Mouse (Mus musculus): ENCODE results near the gene Whamm.

DNA sequence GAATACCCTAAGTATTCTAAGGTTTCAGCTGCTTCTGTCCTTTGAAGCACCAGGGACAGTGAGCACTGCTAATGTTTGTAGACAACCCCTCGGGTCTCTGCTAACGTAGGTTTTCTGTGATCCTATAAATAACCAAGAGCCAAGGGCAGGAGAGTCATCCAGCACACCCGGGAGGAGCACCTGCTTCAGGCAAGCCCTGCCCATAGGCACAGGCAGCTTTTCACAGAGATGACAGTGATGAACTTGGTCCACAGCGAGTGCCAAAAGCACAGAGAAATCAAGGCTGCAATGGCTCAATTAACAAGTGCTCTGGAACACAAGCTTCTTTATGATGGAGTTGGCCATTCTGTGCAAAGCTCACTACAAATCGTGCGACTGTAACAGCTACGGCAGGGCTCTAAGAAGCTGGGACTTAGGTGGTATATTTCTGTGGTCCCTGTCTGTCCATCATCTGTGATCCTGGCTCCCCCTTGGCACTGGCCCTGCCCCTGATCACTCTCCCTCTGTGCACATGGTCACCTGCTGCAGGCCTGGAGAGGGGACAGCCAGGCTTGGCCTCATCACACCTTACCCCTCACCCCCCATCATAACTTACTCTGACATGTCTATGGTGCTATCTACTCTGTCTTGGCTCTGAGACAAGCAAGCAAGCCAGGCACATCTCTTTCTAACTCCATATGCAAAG lies 73.6 kb downstream of the Whamm start:
- TF ChIP-seq CTCF (IDR thresholded peaks at IDR 0.05; ENCODE audit: low read depth) (no peak), EP300 (IDR thresholded peaks at IDR 0.05; ENCODE audit: low read depth) (no peak)

All from liver, postnatal 0 days (tissue).